ENCODE assay signal across 20 mouse cellular contexts in the genomic region with DNA sequence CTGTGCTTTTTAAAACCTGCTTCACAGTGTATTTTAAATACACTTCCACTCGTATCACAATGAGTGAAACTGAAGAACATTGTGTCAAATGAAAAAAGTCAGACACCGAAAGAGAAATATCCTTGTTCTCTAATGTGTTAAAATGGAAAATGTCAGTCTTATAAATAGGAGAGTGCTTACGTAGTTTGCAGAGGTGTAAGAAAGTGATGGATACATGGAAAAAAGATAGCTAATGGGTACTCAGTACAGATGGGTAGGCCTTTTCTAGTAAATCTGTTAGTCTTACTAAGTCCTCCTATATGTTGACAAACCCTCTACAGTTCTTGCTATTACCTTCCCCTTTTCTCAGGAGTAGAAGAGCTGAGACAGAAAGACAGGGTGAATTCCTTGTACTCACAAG.
"Had no signal": no experiment of that assay in that cellular context is flagged by ENCODE, and none has a peak within 500 bp of the region (broad histone marks: within the 10 kb centered on the region; RNA-seq: fewer than 3 reads in every experiment).

No protein-coding gene starts in this region.

- DNase-seq: cerebellum, adult 9-10 months; cerebellum, adult 9-11 months; cerebellum, postnatal 10 days; cerebellum, postnatal 14 days; cerebellum, postnatal 25 days; cerebellum, postnatal 36 days; embryo, embryonic 11 days; forebrain, postnatal 0 days; gastrocnemius, adult 2 months; gastrocnemius, postnatal 10 days; gastrocnemius, postnatal 14 days; gastrocnemius, postnatal 25 days; gastrocnemius, postnatal 36 days; heart, adult 11 months; heart, adult 18-20 months; heart, adult 2 months had no signal

- ATAC-seq: forebrain, embryonic 13.5 days; forebrain, embryonic 14.5 days; forebrain, embryonic 15.5 days; forebrain, embryonic 16.5 days; forebrain, postnatal 0 days had no signal
